Mouse (Mus musculus): Measurements from ENCODE around the gene Tmem208. TPM values are rescaled to one million over a fixed set of nuclear protein-coding genes. Genes with fewer than 3 reads are reported as not detected.

Tmem208 gene
- polyA plus RNA-seq, 1 experiment from 2014 or later: 91.4 TPM

DNA sequence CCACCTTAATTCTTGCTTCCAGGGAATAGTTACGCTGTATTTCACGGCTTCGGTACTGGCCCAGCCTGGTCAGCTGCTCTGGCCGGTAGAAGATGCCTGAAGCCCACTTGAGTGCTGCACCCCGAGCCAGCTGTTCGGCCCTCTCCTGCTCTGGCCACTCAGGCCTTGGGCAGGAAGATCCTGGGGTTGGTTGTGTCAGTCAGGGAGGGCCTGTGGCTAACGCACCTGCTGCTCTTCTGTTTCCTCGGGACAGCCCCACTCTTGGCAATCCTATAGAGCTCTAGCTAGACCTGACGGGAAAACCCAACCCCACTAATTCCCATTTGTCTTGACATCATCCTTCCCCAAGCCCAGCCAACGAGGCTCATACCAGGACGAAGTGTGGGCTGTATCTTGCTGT is 30.9 kb upstream of the Tmem208 start:
- peaks cover 8% of the 10 kb centered on the region for H3K27me3 ChIP-seq (ENCODE audit: control insufficient read depth, insufficient read depth, low read length)
- no peak overlapping the region for H3K27ac ChIP-seq (ENCODE audit: low read depth, low read length)
- 75% methylated on average over 11 of the region's 11 CpGs for WGBS
- H3K4me1 ChIP-seq (ENCODE audit: control insufficient read depth, insufficient read depth, low read length): peaks cover 15% of the 10 kb centered on the region
- DNase-seq (ENCODE audit: low spot score, missing footprints) (no peak), ATAC-seq (ENCODE audit: low FRiP score) (no peak)
- peak overlapping the region; percentile 12; the same call in 1 of the 2 replicates for H3K9ac ChIP-seq (ENCODE audit: low read length)
- H3K4me2 ChIP-seq: no peak overlapping the region
- H3K36me3 ChIP-seq (ENCODE audit: control insufficient read depth, insufficient read depth, low read length): peaks cover 7% of the 10 kb centered on the region; the same call in 1 of the 2 replicates
- no peak overlapping the region for H3K4me3 ChIP-seq (ENCODE audit: low read depth, low read length)
- no peaks in the 10 kb centered on the region for H3K9me3 ChIP-seq (ENCODE audit: control insufficient read depth, low read length)

DNA sequence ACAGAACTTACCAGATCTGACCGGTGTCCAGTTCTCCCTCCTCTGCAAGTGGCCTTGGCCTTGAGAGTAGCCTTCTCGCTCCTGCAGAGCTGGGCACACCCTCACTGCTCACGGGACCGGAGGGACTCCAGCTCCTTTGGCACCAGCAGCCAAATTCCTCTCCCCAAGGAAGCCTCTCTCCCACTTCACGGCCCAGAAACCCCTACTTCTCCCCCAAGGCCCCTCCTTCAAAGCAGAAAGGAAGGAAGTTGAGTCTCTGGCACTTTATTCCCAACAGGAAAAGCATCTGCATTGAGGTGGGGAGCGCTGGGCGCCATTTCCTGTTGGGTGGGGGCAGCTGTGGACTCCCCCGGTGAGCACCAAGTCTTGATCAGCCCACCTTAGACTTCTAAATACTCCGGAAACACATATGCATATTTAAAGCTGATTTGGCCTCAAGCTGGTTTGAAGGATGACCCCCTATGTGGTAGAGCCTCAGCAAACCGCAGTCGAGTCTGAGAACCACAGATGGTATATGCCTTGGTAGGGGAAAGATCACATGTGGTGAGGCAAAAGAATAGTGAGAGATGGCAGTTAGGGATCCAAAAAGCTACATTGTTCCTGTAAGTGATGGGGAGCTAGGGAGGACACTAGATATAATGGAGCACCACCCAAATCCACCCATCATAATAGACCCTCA is 30.1 kb upstream of the Tmem208 start, which contains the start of gene Exoc3l:
Exoc3l (minus strand) TSS at position 207 of the 679 bp plus-strand sequence.
- H3K27me3 ChIP-seq (ENCODE audit: control insufficient read depth, insufficient read depth, low read length): peaks cover 2% of the 10 kb centered on the region; the same call in 1 of the 2 replicates
- peak within 1 kb of the TSS; percentile 94 for H3K4me2 ChIP-seq
- H3K36me3 ChIP-seq (ENCODE audit: control insufficient read depth, insufficient read depth, low read length): peaks cover 10% of the 10 kb centered on the region
- peak within 1 kb of the TSS; percentile 31 for H3K9ac ChIP-seq (ENCODE audit: low read length)
- no peak within 1 kb of the TSS for H3K27ac ChIP-seq (ENCODE audit: low read depth, low read length)
- peaks cover 11% of the 10 kb centered on the region for H3K4me1 ChIP-seq (ENCODE audit: control insufficient read depth, insufficient read depth, low read length)
- H3K9me3 ChIP-seq (ENCODE audit: control insufficient read depth, low read length): no peaks in the 10 kb centered on the region
- WGBS: 68% methylated on average over 11 of the region's 11 CpGs
- DNase-seq (ENCODE audit: low spot score, missing footprints): no peak
- ATAC-seq (ENCODE audit: low FRiP score): no peak
- peak within 1 kb of the TSS; percentile 99; the same call in 1 of the 2 replicates for H3K4me3 ChIP-seq (ENCODE audit: low read depth, low read length)

DNA sequence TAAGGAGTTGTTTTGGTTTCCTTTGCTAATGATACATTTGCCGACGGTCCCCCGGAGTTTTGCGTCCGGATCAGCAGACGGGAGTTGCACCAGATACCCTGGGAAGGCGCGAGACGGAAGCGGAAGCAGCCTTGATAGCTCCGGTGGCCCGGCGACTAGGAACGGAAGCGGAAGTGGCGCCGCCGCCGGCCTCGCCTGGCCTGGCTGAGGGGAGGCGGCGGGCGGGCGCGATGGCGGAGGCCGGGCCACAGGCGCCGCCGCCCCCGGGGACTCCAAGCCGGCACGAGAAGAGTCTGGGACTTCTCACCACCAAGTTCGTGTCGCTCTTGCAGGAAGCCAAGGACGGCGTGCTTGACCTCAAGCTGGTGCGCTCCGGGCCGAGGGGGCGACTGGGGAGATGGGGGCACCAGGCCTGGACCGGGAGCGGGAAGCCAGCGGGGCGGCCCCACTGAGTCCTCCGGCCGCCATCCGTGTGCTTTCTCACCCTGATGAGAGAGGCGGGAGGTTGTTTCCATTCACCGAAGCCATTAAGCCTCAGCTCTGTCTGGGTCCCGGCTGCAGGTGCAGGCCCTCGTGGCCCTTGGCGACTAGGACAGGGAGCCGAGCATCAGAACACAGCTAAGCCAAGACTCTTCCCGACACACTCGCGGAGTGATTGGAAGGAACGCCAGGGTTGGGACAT is 28.5 kb upstream of the Tmem208 start, which contains the start of gene E2f4:
E2f4 (plus strand) TSS at position 153 of the 682 bp plus-strand sequence.
- H3K9ac ChIP-seq (ENCODE audit: low read length): peak within 1 kb of the TSS; percentile 95
- H3K4me1 ChIP-seq (ENCODE audit: control insufficient read depth, insufficient read depth, low read length): peaks cover 11% of the 10 kb centered on the region
- no peaks in the 10 kb centered on the region for H3K9me3 ChIP-seq (ENCODE audit: control insufficient read depth, low read length)
- under 1% methylated on average over 48 of the region's 58 CpGs for WGBS
- H3K27ac ChIP-seq (ENCODE audit: low read depth, low read length): peak within 1 kb of the TSS; percentile 44; the same call in 1 of the 2 replicates
- peak within 1 kb of the TSS; percentile 99 for H3K4me3 ChIP-seq (ENCODE audit: low read depth, low read length)
- no peaks in the 10 kb centered on the region for H3K27me3 ChIP-seq (ENCODE audit: control insufficient read depth, insufficient read depth, low read length)
- H3K4me2 ChIP-seq: peak within 1 kb of the TSS; percentile 94
- ATAC-seq (ENCODE audit: low FRiP score) (peak; percentile 91), DNase-seq (ENCODE audit: low spot score, missing footprints) (peak; percentile 98)
- H3K36me3 ChIP-seq (ENCODE audit: control insufficient read depth, insufficient read depth, low read length): peaks cover 22% of the 10 kb centered on the region

DNA sequence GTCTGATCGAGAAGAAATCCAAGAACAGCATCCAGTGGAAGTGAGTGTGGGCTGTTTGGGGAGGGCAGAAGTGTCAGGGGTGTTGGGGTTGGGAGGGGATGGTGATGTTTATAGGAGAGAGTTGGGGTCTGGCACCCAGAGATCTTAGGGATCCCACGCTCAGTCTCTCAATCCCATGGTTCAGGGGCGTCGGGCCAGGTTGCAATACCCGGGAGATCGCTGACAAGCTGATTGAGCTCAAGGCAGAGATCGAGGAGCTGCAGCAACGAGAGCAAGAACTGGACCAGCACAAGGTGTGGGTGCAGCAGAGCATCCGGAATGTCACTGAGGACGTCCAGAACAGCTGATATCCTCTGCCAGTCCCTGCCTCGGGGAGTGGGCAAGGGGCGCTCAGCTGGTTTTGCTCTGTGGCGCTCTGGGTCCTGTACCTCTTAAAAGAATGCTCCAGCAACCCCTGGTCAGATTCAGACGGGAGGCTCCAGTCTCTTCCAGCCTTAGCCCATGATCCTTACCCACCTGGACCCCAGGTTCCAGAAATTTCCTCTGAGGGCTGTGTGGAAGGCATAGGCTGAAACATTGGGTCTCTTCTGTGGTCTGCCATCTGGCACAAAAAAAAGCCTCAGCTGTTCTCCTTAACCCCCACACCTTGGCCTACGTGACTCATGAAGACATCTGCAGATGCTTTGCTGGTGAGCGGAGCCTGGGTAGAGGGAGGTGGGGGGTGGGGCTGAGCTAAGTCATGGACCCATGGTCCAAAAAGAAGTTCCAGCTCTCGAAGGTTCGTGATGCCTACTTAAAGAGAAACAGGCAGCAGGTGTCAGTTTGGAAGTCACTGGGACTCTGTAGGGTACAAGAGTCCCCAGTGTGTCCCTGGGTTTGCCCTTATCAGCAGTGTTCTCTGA is 27.6 kb upstream of the Tmem208 start:
- Histone ChIP-seq H3K4me1 (ENCODE audit: control insufficient read depth, insufficient read depth, low read length) (peaks cover 11% of the 10 kb centered on the region), H3K9me3 (ENCODE audit: control insufficient read depth, low read length) (no peaks in the 10 kb centered on the region), H3K4me3 (ENCODE audit: low read depth, low read length) (peak overlapping the region; percentile 99), H3K36me3 (ENCODE audit: control insufficient read depth, insufficient read depth, low read length) (peaks cover 22% of the 10 kb centered on the region), H3K9ac (ENCODE audit: low read length) (peak overlapping the region; percentile 95), H3K27me3 (ENCODE audit: control insufficient read depth, insufficient read depth, low read length) (no peaks in the 10 kb centered on the region), H3K4me2 (peak overlapping the region; percentile 94), H3K27ac (ENCODE audit: low read depth, low read length) (no peak overlapping the region)
- ATAC-seq (ENCODE audit: low FRiP score): no peak
- DNase-seq (ENCODE audit: low spot score, missing footprints): peak; percentile 72
- 67% methylated on average over 18 of the region's 18 CpGs for WGBS

DNA sequence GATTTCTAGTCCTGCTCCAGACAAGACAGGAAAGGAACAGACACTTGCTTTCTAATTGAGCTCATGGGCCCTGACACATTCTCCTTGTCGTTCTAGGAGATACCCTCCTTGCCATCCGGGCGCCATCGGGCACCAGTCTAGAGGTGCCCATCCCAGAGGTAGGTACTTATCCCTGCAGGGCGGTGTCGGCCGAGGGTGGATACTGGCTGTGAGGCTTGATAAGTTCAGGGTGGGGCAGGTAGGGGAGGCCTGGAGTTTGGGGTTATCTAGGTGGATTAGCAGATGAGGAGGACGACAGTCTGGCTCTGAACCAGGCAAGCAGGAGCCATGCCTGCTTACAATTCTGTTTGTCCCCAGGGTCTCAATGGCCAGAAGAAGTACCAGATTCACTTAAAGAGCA is 26.2 kb upstream of the Tmem208 start:
- peaks cover 11% of the 10 kb centered on the region for H3K4me1 ChIP-seq (ENCODE audit: control insufficient read depth, insufficient read depth, low read length)
- no peak overlapping the region for H3K4me2 ChIP-seq
- H3K9ac ChIP-seq (ENCODE audit: low read length): no peak overlapping the region
- no peak overlapping the region for H3K4me3 ChIP-seq (ENCODE audit: low read depth, low read length)
- H3K36me3 ChIP-seq (ENCODE audit: control insufficient read depth, insufficient read depth, low read length): peaks cover 22% of the 10 kb centered on the region
- H3K9me3 ChIP-seq (ENCODE audit: control insufficient read depth, low read length): no peaks in the 10 kb centered on the region
- no peaks in the 10 kb centered on the region for H3K27me3 ChIP-seq (ENCODE audit: control insufficient read depth, insufficient read depth, low read length)
- WGBS: 92% methylated on average over 8 of the region's 8 CpGs
- no peak overlapping the region for H3K27ac ChIP-seq (ENCODE audit: low read depth, low read length)
- ATAC-seq (ENCODE audit: low FRiP score): no peak
- DNase-seq (ENCODE audit: low spot score, missing footprints): peak; percentile 28

DNA sequence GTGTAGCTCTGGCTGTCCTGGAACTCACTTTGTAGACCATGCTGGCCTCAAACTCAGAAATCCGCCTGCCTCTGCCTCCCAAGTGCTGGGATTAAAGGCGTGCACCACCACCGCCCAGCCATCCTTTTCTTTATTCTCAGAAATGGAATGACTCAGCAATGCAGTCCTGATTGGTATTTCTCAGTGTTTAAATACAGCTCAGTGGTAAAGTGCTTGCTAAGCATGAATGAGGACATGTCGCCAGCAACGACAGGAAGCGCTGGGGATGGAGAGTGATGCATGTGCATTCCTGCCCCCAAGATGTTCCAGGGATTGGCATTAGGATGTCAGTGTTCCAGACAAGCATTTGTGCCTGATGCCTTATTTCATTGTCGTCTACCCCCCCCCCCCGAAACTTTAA is 22.8 kb upstream of the Tmem208 start:
- Histone ChIP-seq H3K9me3 (ENCODE audit: control insufficient read depth, low read length) (no peaks in the 10 kb centered on the region), H3K27me3 (ENCODE audit: control insufficient read depth, insufficient read depth, low read length) (no peaks in the 10 kb centered on the region), H3K4me2 (no peak overlapping the region), H3K36me3 (ENCODE audit: control insufficient read depth, insufficient read depth, low read length) (peaks cover 30% of the 10 kb centered on the region), H3K27ac (ENCODE audit: low read depth, low read length) (no peak overlapping the region), H3K4me3 (ENCODE audit: low read depth, low read length) (no peak overlapping the region), H3K9ac (ENCODE audit: low read length) (no peak overlapping the region), H3K4me1 (ENCODE audit: control insufficient read depth, insufficient read depth, low read length) (peaks cover 15% of the 10 kb centered on the region)
- ATAC-seq (ENCODE audit: low FRiP score) (no peak), DNase-seq (ENCODE audit: low spot score, missing footprints) (no peak)
- 85% methylated on average over 8 of the region's 8 CpGs for WGBS

DNA sequence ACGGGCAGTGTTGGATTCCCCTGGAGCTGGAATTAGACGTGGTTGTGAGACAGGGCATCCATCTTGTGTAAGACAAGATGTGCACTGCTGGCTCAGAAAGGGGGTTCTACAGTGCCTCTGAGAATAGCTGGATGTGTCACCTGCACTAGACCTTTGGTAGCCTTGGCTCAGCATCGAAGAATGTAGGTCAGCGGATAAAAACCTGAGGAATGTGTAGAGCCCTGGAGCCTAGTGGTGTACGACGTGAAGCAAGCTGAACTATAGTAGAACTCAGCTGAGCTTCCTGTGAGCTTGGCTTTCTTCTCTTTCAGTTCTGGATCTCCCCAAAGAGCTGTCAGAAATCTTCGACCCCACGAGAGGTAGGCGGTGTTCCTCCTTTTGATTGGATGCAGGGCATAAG is 22.3 kb upstream of the Tmem208 start:
- Histone ChIP-seq H3K4me3 (ENCODE audit: low read depth, low read length) (no peak overlapping the region), H3K27ac (ENCODE audit: low read depth, low read length) (no peak overlapping the region), H3K27me3 (ENCODE audit: control insufficient read depth, insufficient read depth, low read length) (no peaks in the 10 kb centered on the region), H3K36me3 (ENCODE audit: control insufficient read depth, insufficient read depth, low read length) (peaks cover 28% of the 10 kb centered on the region), H3K4me1 (ENCODE audit: control insufficient read depth, insufficient read depth, low read length) (peaks cover 10% of the 10 kb centered on the region), H3K9ac (ENCODE audit: low read length) (no peak overlapping the region), H3K4me2 (no peak overlapping the region), H3K9me3 (ENCODE audit: control insufficient read depth, low read length) (no peaks in the 10 kb centered on the region)
- 90% methylated on average over 9 of the region's 9 CpGs for WGBS
- no peak for DNase-seq (ENCODE audit: low spot score, missing footprints)
- no peak for ATAC-seq (ENCODE audit: low FRiP score)

DNA sequence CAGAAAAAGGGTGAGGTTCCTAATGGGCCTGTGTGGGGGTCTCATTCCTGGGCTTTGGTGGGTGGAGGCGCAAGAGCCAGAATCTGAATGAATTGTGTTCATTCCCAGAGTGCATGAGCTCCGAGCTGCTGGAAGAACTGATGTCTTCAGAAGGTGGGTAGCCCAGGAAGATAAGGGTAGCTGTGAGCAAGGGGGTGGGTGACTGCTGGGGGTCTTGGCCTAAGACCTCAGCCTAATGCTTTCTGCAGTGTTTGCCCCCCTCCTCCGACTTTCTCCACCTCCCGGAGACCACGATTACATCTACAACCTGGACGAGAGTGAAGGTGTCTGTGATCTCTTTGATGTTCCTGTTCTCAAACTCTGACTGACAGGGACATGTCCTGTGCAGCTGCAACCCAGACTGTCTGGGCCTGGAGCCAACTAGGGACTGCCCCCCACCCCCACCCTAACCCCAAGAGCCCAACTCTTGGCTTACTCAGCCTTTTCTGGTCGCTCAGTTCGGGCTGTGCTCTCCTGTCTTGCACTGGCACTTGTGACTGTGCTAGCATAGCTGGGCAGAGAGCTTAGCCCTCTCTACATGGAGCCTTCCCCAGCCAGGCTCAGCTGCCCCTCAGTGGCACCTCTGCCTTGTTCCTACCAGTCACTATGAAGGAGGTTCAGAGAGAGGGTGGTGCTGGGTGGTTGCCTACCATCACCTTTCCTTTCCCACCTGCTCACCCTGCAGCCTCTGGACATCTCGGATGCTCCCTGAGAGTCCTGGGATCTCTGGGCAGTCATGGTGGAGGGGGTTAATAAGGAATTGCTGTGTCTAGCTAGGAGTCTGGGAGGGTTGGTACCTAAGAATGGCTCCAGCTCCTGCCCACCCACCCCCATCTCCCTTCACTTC is 21.6 kb upstream of the Tmem208 start:
- no peak for ATAC-seq (ENCODE audit: low FRiP score)
- Histone ChIP-seq H3K4me2 (no peak overlapping the region), H3K36me3 (ENCODE audit: control insufficient read depth, insufficient read depth, low read length) (peaks cover 28% of the 10 kb centered on the region), H3K4me3 (ENCODE audit: low read depth, low read length) (no peak overlapping the region), H3K27me3 (ENCODE audit: control insufficient read depth, insufficient read depth, low read length) (no peaks in the 10 kb centered on the region), H3K9me3 (ENCODE audit: control insufficient read depth, low read length) (no peaks in the 10 kb centered on the region), H3K4me1 (ENCODE audit: control insufficient read depth, insufficient read depth, low read length) (peaks cover 8% of the 10 kb centered on the region), H3K9ac (ENCODE audit: low read length) (no peak overlapping the region), H3K27ac (ENCODE audit: low read depth, low read length) (no peak overlapping the region)
- DNase-seq (ENCODE audit: low spot score, missing footprints): peak; percentile 82
- WGBS: 84% methylated on average over 9 of the region's 9 CpGs

All from midbrain, embryonic 11.5 days (tissue).